10 mouse cellular contexts compared by ENCODE assay signal in genomic region chr13:82092186-82092585, GRCm38 (mm10).
A peak's percentile ranks its signal among the peaks of the same experiment; 100 is the strongest.
DNase-seq lines count a peak whose midpoint lies in the region; ATAC-seq and TF ChIP-seq lines count a peak whose summit lies in the region.
"Had no signal": no experiment of that assay in that cellular context is flagged by ENCODE, and none has a peak within 500 bp of the region (broad histone marks: within the 10 kb centered on the region; RNA-seq: fewer than 3 reads in every experiment).

No protein-coding gene starts in this region.

- H3K27me3 ChIP-seq in heart, embryonic 12.5 days (replicated peaks): no peaks in the 10 kb centered on the region
- H3K27me3 ChIP-seq: heart, embryonic 13.5 days; limb, embryonic 15.5 days had no signal

- H3K4me2 ChIP-seq in heart, embryonic 12.5 days: no peak overlapping the region
- H3K4me2 ChIP-seq: heart, embryonic 13.5 days; limb, embryonic 15.5 days had no signal

- no peaks in the 10 kb centered on the region; the same call in 1 of the 2 replicates for H3K9me3 ChIP-seq in heart, embryonic 12.5 days (replicated peaks)
- H3K9me3 ChIP-seq: heart, embryonic 13.5 days; limb, embryonic 15.5 days had no signal

- no peak overlapping the region for H3K4me3 ChIP-seq in left cerebral cortex, adult 2 months
- no peak overlapping the region for H3K4me3 ChIP-seq in heart, embryonic 12.5 days
- H3K4me3 ChIP-seq: heart, embryonic 13.5 days; limb, embryonic 15.5 days had no signal

- H3K9ac ChIP-seq in heart, embryonic 12.5 days: no peak overlapping the region
- H3K9ac ChIP-seq: heart, embryonic 13.5 days; limb, embryonic 15.5 days had no signal

- H3K4me1 ChIP-seq in heart, embryonic 12.5 days (replicated peaks): no peaks in the 10 kb centered on the region
- H3K4me1 ChIP-seq: heart, embryonic 13.5 days; limb, embryonic 15.5 days had no signal

- TF ChIP-seq CTCF in left cerebral cortex, adult 2 months (IDR thresholded peaks at IDR 0.05): peak; percentile 30

- no peaks in the 10 kb centered on the region for H3K36me3 ChIP-seq in heart, embryonic 12.5 days
- H3K36me3 ChIP-seq: heart, embryonic 13.5 days; limb, embryonic 15.5 days had no signal

- WGBS in heart, embryonic 12.5 days: 70% methylated on average over 5 of the region's 5 CpGs

- DNase-seq in gastrocnemius, postnatal 10 days: peak; percentile 7
- DNase-seq in gastrocnemius, postnatal 4 days (ENCODE audit: low spot score in 2 of 2): no peak
- DNase-seq in ovary, adult 18-20 months (ENCODE audit: low spot score): peak; percentile 4
- DNase-seq in ovary, postnatal 10 days (ENCODE audit: low spot score): no peak
- DNase-seq in brain, adult 2 months (ENCODE audit: low read depth, low spot score): peak; percentile 40
- peak; percentile 9 to 17 for DNase-seq in left cerebral cortex, adult 2 months (ENCODE audit: extremely low spot score in 1 of 2, low spot score in 2 of 2)

- no peak for ATAC-seq in frontal cortex, adult (ENCODE audit: low TSS enrichment)
- ATAC-seq in heart, embryonic 12.5 days (ENCODE audit: insufficient number of reproducible peaks, low FRiP score): no peak

- H3K27ac ChIP-seq in left cerebral cortex, adult 2 months: no peak overlapping the region
- no peak overlapping the region for H3K27ac ChIP-seq in heart, embryonic 12.5 days (ENCODE audit: poor library complexity, severe bottlenecking)
- H3K27ac ChIP-seq: heart, embryonic 13.5 days; limb, embryonic 15.5 days had no signal

- intact Hi-C loops in left cerebral cortex, adult 2 months (cut with DNase I): no loop called here

Comparison
In these comparisons a context has a peak if more than half of its experiments do, and no peak if none do; other contexts are left out.
1. DNase-seq: peak in gastrocnemius, postnatal 10 days (single experiment), ovary, adult 18-20 months (single experiment), brain, adult 2 months (single experiment) and left cerebral cortex, adult 2 months (2 of 2); none in gastrocnemius, postnatal 4 days (0 of 2) and ovary, postnatal 10 days (single experiment).